17 mouse cellular contexts compared by ENCODE assay signal in genomic region chr2:180889921-180890280, GRCm38 (mm10). TPM values are rescaled to one million over a fixed set of nuclear protein-coding genes. Genes with fewer than 3 reads are reported as not detected.
DNase-seq lines count a peak whose midpoint lies in the region; ATAC-seq and TF ChIP-seq lines count a peak whose summit lies in the region.
"Had no signal": no experiment of that assay in that cellular context is flagged by ENCODE, and none has a peak within 500 bp of the region (broad histone marks: within the 10 kb centered on the region; RNA-seq: fewer than 3 reads in every experiment).

No protein-coding gene starts in this region.

- WGBS in hindbrain, embryonic 11.5 days = 9% methylated on average over 4 of the region's 4 CpGs
- 5% methylated on average over 4 of the region's 4 CpGs for WGBS in midbrain, embryonic 13.5 days
- WGBS in olfactory bulb, adult 2 months = 41% methylated on average over 4 of the region's 4 CpGs

- no peak for TF ChIP-seq CTCF in olfactory bulb, adult 2 months (IDR thresholded peaks at IDR 0.05; ENCODE audit: insufficient read depth, low read depth, low read length)

- peak overlapping the region; percentile 99 for H3K27ac ChIP-seq in hindbrain, embryonic 11.5 days (ENCODE audit: low read depth, low read length)
- peak overlapping the region; percentile 100 for H3K27ac ChIP-seq in midbrain, embryonic 13.5 days
- peak overlapping the region; percentile 98 for H3K27ac ChIP-seq in olfactory bulb, adult 2 months (ENCODE audit: insufficient read depth, low read depth, low read length)
- H3K27ac ChIP-seq: gastrocnemius, adult 2 months; kidney, embryonic 15.5 days had no signal

- peak; percentile 56 for DNase-seq in cerebellum, adult 11-12 months
- no peak for DNase-seq in cerebellum, adult 18-20 months
- no peak for DNase-seq in hindbrain, embryonic 11.5 days (ENCODE audit: low spot score)
- DNase-seq in spleen, postnatal 14 days (ENCODE audit: low spot score in 2 of 2) = no peak
- DNase-seq in retina, embryonic 14.5 days (ENCODE audit: low spot score) = no peak
- DNase-seq in adrenal gland, adult (ENCODE audit: inconsistent age in 2 of 2, low spot score in 1 of 2) = no peak
- DNase-seq: gastrocnemius, adult 2 months; layer of hippocampus, adult 9-11 months; lung, postnatal 4 days; thymus, postnatal 36 days had no signal

- peak overlapping the region; percentile 82 for H3K4me2 ChIP-seq in hindbrain, embryonic 11.5 days (replicated peaks; ENCODE audit: low read depth, low read length)
- peak overlapping the region; percentile 75 for H3K4me2 ChIP-seq in midbrain, embryonic 13.5 days (replicated peaks)

- 0 out of 2 replicates have a peak, but pooled peaks cover 4% of the 10 kb centered on the region for H3K27me3 ChIP-seq in hindbrain, embryonic 11.5 days (ENCODE audit: control insufficient read depth, insufficient read depth, low read length)
- H3K27me3 ChIP-seq in midbrain, embryonic 13.5 days = no peaks in the 10 kb centered on the region

- peak overlapping the region; percentile 74 for H3K9ac ChIP-seq in hindbrain, embryonic 11.5 days (ENCODE audit: low read depth, low read length)
- H3K9ac ChIP-seq in midbrain, embryonic 13.5 days (replicated peaks) = peak overlapping the region; percentile 100
- H3K9ac ChIP-seq: heart, embryonic 12.5 days; kidney, embryonic 15.5 days had no signal

- H3K4me1 ChIP-seq in hindbrain, embryonic 11.5 days (replicated peaks; ENCODE audit: control insufficient read depth, insufficient read depth, low read length) = peaks cover 8% of the 10 kb centered on the region
- peaks cover 72% of the 10 kb centered on the region for H3K4me1 ChIP-seq in midbrain, embryonic 13.5 days (replicated peaks)
- peaks cover 21% of the 10 kb centered on the region for H3K4me1 ChIP-seq in olfactory bulb, adult 2 months (ENCODE audit: control insufficient read depth, insufficient read depth, low read length)

- no peaks in the 10 kb centered on the region for H3K36me3 ChIP-seq in hindbrain, embryonic 11.5 days (ENCODE audit: control insufficient read depth, insufficient read depth, low read length)
- H3K36me3 ChIP-seq in midbrain, embryonic 13.5 days = 0 out of 2 replicates have a peak, but pooled peaks cover 2% of the 10 kb centered on the region
- H3K36me3 ChIP-seq: heart, embryonic 12.5 days; kidney, embryonic 15.5 days; limb, embryonic 10.5 days had no signal

- TF ChIP-seq POLR2A in olfactory bulb, adult 2 months (IDR thresholded peaks at IDR 0.05; ENCODE audit: insufficient read depth, low read depth, low read length) = no peak

- ATAC-seq in hindbrain, embryonic 11.5 days (ENCODE audit: low FRiP score) = no peak; the same call in 1 of the 2 replicates
- ATAC-seq in midbrain, embryonic 13.5 days = no peak

- H3K9me3 ChIP-seq in hindbrain, embryonic 11.5 days (ENCODE audit: control insufficient read depth, low read length) = no peaks in the 10 kb centered on the region
- no peaks in the 10 kb centered on the region for H3K9me3 ChIP-seq in midbrain, embryonic 13.5 days
- H3K9me3 ChIP-seq: heart, embryonic 12.5 days; kidney, embryonic 15.5 days; limb, embryonic 10.5 days had no signal

- H3K4me3 ChIP-seq in hindbrain, embryonic 11.5 days (ENCODE audit: low read depth, low read length) = peak overlapping the region; percentile 37
- peak overlapping the region; percentile 98 for H3K4me3 ChIP-seq in midbrain, embryonic 13.5 days (replicated peaks)
- H3K4me3 ChIP-seq in olfactory bulb, adult 2 months (ENCODE audit: insufficient read depth, low read depth, low read length) = peak overlapping the region; percentile 83; the same call in 1 of the 2 replicates
- H3K4me3 ChIP-seq: gastrocnemius, adult 2 months; heart, embryonic 12.5 days had no signal

RNA-seq across cellular contexts. Expression of gene Ythdf1, which starts 30.8 kb away (rescaled TPM):
- 57.3 and 69.4 TPM in 2 replicates for polyA plus RNA-seq in hindbrain, embryonic 11.5 days (2014; fragmentation: Nextera tagmentation; extraction: Ambion mirVana)
- polyA plus RNA-seq in midbrain, embryonic 13.5 days (2015; fragmentation: Nextera tagmentation; extraction: Ambion mirVana) = 37.7 and 47.2 TPM in 2 replicates
- polyA plus RNA-seq in olfactory bulb, adult 2 months (2012; ENCODE audit: insufficient read depth, insufficient read length, low replicate concordance, missing spikeins) = not detected in 2 replicates

RNA-seq across cellular contexts. Expression of gene Birc7, which starts 38.9 kb away (rescaled TPM):
- 0.49 and 0.65 TPM in 2 replicates for polyA plus RNA-seq in hindbrain, embryonic 11.5 days (2014; fragmentation: Nextera tagmentation; extraction: Ambion mirVana)
- 0.27 and 0.55 TPM in 2 replicates for polyA plus RNA-seq in midbrain, embryonic 13.5 days (2015; fragmentation: Nextera tagmentation; extraction: Ambion mirVana)
- polyA plus RNA-seq in olfactory bulb, adult 2 months (2012; ENCODE audit: insufficient read depth, insufficient read length, low replicate concordance, missing spikeins) = not detected in 2 replicates
- polyA plus RNA-seq: kidney, embryonic 15.5 days; limb, embryonic 10.5 days; liver, embryonic 16.5 days; stomach, embryonic 14.5 days had no signal

Comparison
In these comparisons a context has a peak if more than half of its experiments do, and no peak if none do; other contexts are left out.
1. H3K4me3 ChIP-seq: peak in every context shown above with its lines; median percentile 98 in midbrain, embryonic 13.5 days; 83 in olfactory bulb, adult 2 months; 37 in hindbrain, embryonic 11.5 days.